Mouse (Mus musculus): Measurements from ENCODE around the gene Prr7. TPM values are rescaled to one million over a fixed set of nuclear protein-coding genes. Genes with fewer than 3 reads are reported as not detected.
"Not testable (repeated sequence)": the region's sequence is repeated elsewhere in the genome, so short reads cannot be mapped to it uniquely, and the experiment has no call there.

Gene Prr7
- polyA plus RNA-seq, 1 experiment from 2014 or later, result 2.4 TPM

- no peak overlapping the region for H3K4me3 ChIP-seq (ENCODE audit: low read depth, low read length)
- H3K9ac ChIP-seq (ENCODE audit: low read depth, low read length), result no peak overlapping the region
- H3K27me3 ChIP-seq (ENCODE audit: control insufficient read depth, insufficient read depth, low read length), result no peaks in the 10 kb centered on the region
- ATAC-seq (ENCODE audit: low FRiP score) (no peak), DNase-seq (ENCODE audit: low spot score) (no peak)
- no peaks in the 10 kb centered on the region for H3K36me3 ChIP-seq (ENCODE audit: control insufficient read depth, insufficient read depth, low read length)
- no peak overlapping the region for H3K4me2 ChIP-seq (replicated peaks; ENCODE audit: low read depth, low read length)
- no peaks in the 10 kb centered on the region for H3K9me3 ChIP-seq (ENCODE audit: control insufficient read depth, low read length)
- no peaks in the 10 kb centered on the region for H3K4me1 ChIP-seq (replicated peaks; ENCODE audit: control insufficient read depth, insufficient read depth, low read length)
- 70% methylated on average over 12 of the region's 12 CpGs for WGBS
- no peak overlapping the region for H3K27ac ChIP-seq (ENCODE audit: low read depth, low read length)
These were observed 34.7 kb upstream of the Prr7 start for GRCm38 (mm10) chr13:55429226-55429888.

DNA sequence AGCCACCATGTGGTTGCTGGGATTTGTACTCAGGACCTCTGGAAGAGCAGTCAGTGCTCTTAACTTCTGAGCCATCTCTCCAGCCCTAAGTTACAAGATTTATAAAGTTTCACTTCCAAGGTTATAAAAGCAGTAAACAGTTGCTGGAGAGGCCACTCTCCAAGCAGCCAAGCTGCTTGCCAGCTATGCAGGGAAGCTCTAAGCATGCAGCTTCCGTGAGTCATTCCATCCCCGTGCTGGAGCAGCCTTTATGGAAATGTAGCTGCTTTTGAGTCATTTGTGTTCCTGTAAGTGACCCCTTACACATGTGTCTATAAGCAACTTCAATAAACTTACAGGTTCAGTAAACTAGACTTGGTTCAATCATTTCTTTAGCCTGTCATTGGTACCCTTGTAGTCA lies 33.5 kb upstream of the Prr7 start:
- 77% methylated on average over 2 of the region's 2 CpGs for WGBS
- no peaks in the 10 kb centered on the region for H3K9me3 ChIP-seq (ENCODE audit: control insufficient read depth, low read length)
- H3K36me3 ChIP-seq (ENCODE audit: control insufficient read depth, insufficient read depth, low read length), result no peaks in the 10 kb centered on the region
- no peak overlapping the region for H3K27ac ChIP-seq (ENCODE audit: low read depth, low read length)
- DNase-seq (ENCODE audit: low spot score), result no peak
- H3K27me3 ChIP-seq (ENCODE audit: control insufficient read depth, insufficient read depth, low read length), result no peaks in the 10 kb centered on the region
- no peak overlapping the region for H3K4me2 ChIP-seq (replicated peaks; ENCODE audit: low read depth, low read length)
- no peaks in the 10 kb centered on the region for H3K4me1 ChIP-seq (replicated peaks; ENCODE audit: control insufficient read depth, insufficient read depth, low read length)
- no peak overlapping the region for H3K9ac ChIP-seq (ENCODE audit: low read depth, low read length)
- no peak for ATAC-seq (ENCODE audit: low FRiP score)
- no peak overlapping the region for H3K4me3 ChIP-seq (ENCODE audit: low read depth, low read length)

- DNase-seq (ENCODE audit: low spot score), result no peak
- ATAC-seq (ENCODE audit: low FRiP score), result no peak
- no peaks in the 10 kb centered on the region for H3K36me3 ChIP-seq (ENCODE audit: control insufficient read depth, insufficient read depth, low read length)
- H3K9ac ChIP-seq (ENCODE audit: low read depth, low read length), result no peak overlapping the region
- WGBS, result 80% methylated on average over 10 of the region's 10 CpGs
- no peak overlapping the region for H3K4me3 ChIP-seq (ENCODE audit: low read depth, low read length)
- H3K27ac ChIP-seq (ENCODE audit: low read depth, low read length), result no peak overlapping the region
- H3K4me2 ChIP-seq (replicated peaks; ENCODE audit: low read depth, low read length), result no peak overlapping the region
- H3K27me3 ChIP-seq (ENCODE audit: control insufficient read depth, insufficient read depth, low read length), result no peaks in the 10 kb centered on the region
- no peaks in the 10 kb centered on the region for H3K9me3 ChIP-seq (ENCODE audit: control insufficient read depth, low read length)
- no peaks in the 10 kb centered on the region for H3K4me1 ChIP-seq (replicated peaks; ENCODE audit: control insufficient read depth, insufficient read depth, low read length)
These were observed 32.0 kb upstream of the Prr7 start for GRCm38 (mm10) chr13:55431889-55432685.

DNA sequence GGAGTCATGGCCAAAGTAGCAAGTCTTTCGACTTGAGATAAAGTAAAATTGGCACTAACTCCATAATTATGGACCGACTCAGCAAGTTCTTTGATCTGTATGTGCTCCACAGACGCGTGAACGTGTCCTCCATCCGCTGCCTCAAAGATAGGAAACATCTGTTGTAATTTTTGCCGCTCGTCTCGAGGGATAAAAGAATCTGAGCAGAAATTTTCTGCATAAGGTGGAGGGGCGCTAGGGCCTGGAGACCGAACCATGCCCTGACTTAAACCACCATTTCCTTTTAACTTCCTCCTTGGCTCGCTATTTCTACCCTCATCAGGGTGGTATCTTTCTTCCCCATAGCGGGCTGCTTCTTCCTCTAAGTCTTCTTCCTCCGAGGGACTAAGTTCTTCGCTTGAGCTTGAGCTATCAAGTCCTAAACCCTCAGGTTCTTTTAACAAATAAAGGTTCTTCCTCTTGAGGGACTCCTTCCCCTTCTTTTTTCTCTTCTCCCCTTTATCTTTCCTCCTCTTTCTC lies 26.9 kb upstream of the Prr7 start:
- not testable (repeated sequence) for DNase-seq (ENCODE audit: low spot score); H3K4me1 ChIP-seq (replicated peaks; ENCODE audit: control insufficient read depth, insufficient read depth, low read length); ATAC-seq (ENCODE audit: low FRiP score); H3K9ac ChIP-seq (ENCODE audit: low read depth, low read length); H3K27ac ChIP-seq (ENCODE audit: low read depth, low read length); H3K27me3 ChIP-seq (ENCODE audit: control insufficient read depth, insufficient read depth, low read length); H3K9me3 ChIP-seq (ENCODE audit: control insufficient read depth, low read length); H3K36me3 ChIP-seq (ENCODE audit: control insufficient read depth, insufficient read depth, low read length); H3K4me2 ChIP-seq (replicated peaks; ENCODE audit: low read depth, low read length); H3K4me3 ChIP-seq (ENCODE audit: low read depth, low read length)
- 86% methylated on average over 14 of the region's 15 CpGs for WGBS

GRCm38 (mm10) chr13:55443799-55444285 lies 20.2 kb upstream of the Prr7 start:
- H3K9ac ChIP-seq (ENCODE audit: low read depth, low read length), result no peak overlapping the region
- H3K4me3 ChIP-seq (ENCODE audit: low read depth, low read length), result peak overlapping the region; percentile 89
- H3K9me3 ChIP-seq (ENCODE audit: control insufficient read depth, low read length), result no peaks in the 10 kb centered on the region
- ATAC-seq (ENCODE audit: low FRiP score) (no peak), DNase-seq (ENCODE audit: low spot score) (no peak)
- peak overlapping the region; percentile 70 for H3K4me2 ChIP-seq (replicated peaks; ENCODE audit: low read depth, low read length)
- no peaks in the 10 kb centered on the region for H3K27me3 ChIP-seq (ENCODE audit: control insufficient read depth, insufficient read depth, low read length)
- H3K4me1 ChIP-seq (replicated peaks; ENCODE audit: control insufficient read depth, insufficient read depth, low read length), result peaks cover 2% of the 10 kb centered on the region; the same call in 1 of the 2 replicates
- no peaks in the 10 kb centered on the region for H3K36me3 ChIP-seq (ENCODE audit: control insufficient read depth, insufficient read depth, low read length)
- 44% methylated on average over 9 of the region's 9 CpGs for WGBS
- H3K27ac ChIP-seq (ENCODE audit: low read depth, low read length), result no peak overlapping the region

- Histone ChIP-seq H3K36me3 (ENCODE audit: control insufficient read depth, insufficient read depth, low read length) (no peaks in the 10 kb centered on the region), H3K4me1 (replicated peaks; ENCODE audit: control insufficient read depth, insufficient read depth, low read length) (peaks cover 2% of the 10 kb centered on the region; the same call in 1 of the 2 replicates), H3K4me2 (replicated peaks; ENCODE audit: low read depth, low read length) (peak overlapping the region; percentile 70), H3K4me3 (ENCODE audit: low read depth, low read length) (peak overlapping the region; percentile 89), H3K27me3 (ENCODE audit: control insufficient read depth, insufficient read depth, low read length) (no peaks in the 10 kb centered on the region), H3K27ac (ENCODE audit: low read depth, low read length) (peak overlapping the region; percentile 89), H3K9ac (ENCODE audit: low read depth, low read length) (peak overlapping the region; percentile 48), H3K9me3 (ENCODE audit: control insufficient read depth, low read length) (no peaks in the 10 kb centered on the region)
- DNase-seq (ENCODE audit: low spot score) (no peak), ATAC-seq (ENCODE audit: low FRiP score) (peak; percentile 73)
- WGBS, result 2% methylated on average over 33 of the region's 33 CpGs
These were observed 19.7 kb upstream of the Prr7 start for GRCm38 (mm10) chr13:55444286-55444936.

DNA sequence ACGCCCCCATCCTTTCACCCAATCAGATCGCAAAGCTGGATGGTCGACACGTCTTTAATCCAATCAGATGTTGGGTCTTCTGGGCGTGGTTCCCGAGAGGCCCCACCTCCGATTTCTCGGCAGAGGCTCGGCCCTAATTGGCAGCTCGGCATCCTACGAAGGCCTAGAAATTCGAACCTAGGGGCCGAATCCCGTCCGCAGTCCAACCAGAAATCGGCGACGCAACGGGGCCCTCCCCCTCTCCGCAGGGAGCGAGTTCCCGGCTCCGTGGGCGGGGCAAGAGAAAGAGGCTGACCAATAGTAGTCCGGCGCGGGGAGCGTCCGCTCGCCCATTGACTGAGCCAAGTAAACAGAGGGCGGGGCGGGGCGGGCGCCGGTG lies 19.1 kb upstream of the Prr7 start, which contains the start of gene Grk6:
Gene Grk6 (plus strand): TSS at position 136 of the 379 bp plus-strand sequence.
- WGBS, result 0% methylated on average over 32 of the region's 35 CpGs

DNA sequence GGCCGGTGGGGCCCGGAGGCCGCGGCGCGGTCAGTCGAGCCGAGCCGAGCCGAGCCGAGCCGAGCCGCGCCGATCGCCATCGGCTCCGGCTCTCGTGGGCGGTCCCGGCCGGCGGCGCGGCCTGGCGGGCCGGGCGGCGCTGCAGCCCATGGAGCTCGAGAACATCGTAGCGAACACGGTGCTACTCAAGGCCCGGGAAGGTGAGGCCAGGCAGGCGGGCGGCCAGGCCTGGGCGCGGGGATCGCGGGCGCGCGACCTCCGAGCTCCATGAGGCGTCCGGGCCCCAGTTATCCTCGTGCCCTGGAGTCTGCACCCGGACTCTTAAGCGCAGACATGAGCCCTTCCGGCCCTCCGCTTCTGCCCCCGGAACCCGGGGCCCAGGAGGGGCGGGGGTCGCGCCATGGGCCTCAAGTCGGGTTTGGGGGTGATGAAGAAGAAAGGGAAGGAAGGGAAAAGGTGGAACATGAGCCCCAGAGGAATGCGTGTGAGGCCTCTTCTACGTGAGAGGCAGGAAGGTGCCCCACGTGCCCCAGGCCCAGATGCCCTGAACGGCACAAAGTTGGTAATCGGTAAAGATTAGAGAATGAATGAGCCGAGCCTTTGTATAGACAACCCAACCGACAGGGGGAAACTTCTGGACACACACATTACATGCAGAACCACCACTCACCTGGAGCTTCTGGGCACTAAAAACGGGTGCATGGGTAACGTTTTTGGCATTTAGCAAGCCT lies 18.5 kb upstream of the Prr7 start:
- Histone ChIP-seq H3K27me3 (ENCODE audit: control insufficient read depth, insufficient read depth, low read length) (no peaks in the 10 kb centered on the region), H3K36me3 (ENCODE audit: control insufficient read depth, insufficient read depth, low read length) (peaks cover under 1% of the 10 kb centered on the region; the same call in 1 of the 2 replicates), H3K9ac (ENCODE audit: low read depth, low read length) (peak overlapping the region; percentile 92), H3K4me1 (replicated peaks; ENCODE audit: control insufficient read depth, insufficient read depth, low read length) (peaks cover 2% of the 10 kb centered on the region; the same call in 1 of the 2 replicates), H3K4me3 (ENCODE audit: low read depth, low read length) (peak overlapping the region; percentile 89), H3K27ac (ENCODE audit: low read depth, low read length) (peak overlapping the region; percentile 89), H3K9me3 (ENCODE audit: control insufficient read depth, low read length) (no peaks in the 10 kb centered on the region), H3K4me2 (replicated peaks; ENCODE audit: low read depth, low read length) (peak overlapping the region; percentile 50)
- peak; percentile 68 for DNase-seq (ENCODE audit: low spot score)
- ATAC-seq (ENCODE audit: low FRiP score), result peak; percentile 53; the same call in 1 of the 2 replicates
- WGBS, result under 1% methylated on average over 50 of the region's 66 CpGs

More for the DNA sequence above, 19.1 kb upstream of the Prr7 start, which contains the start of gene Grk6:
- DNase-seq (ENCODE audit: low spot score) (peak; percentile 99), ATAC-seq (ENCODE audit: low FRiP score) (peak; percentile 96)
- Histone ChIP-seq H3K4me1 (replicated peaks; ENCODE audit: control insufficient read depth, insufficient read depth, low read length) (peaks cover 2% of the 10 kb centered on the region; the same call in 1 of the 2 replicates), H3K27ac (ENCODE audit: low read depth, low read length) (peak within 1 kb of the TSS; percentile 89), H3K36me3 (ENCODE audit: control insufficient read depth, insufficient read depth, low read length) (no peaks in the 10 kb centered on the region), H3K27me3 (ENCODE audit: control insufficient read depth, insufficient read depth, low read length) (no peaks in the 10 kb centered on the region), H3K9me3 (ENCODE audit: control insufficient read depth, low read length) (no peaks in the 10 kb centered on the region), H3K9ac (ENCODE audit: low read depth, low read length) (peak within 1 kb of the TSS; percentile 92), H3K4me3 (ENCODE audit: low read depth, low read length) (peak within 1 kb of the TSS; percentile 89), H3K4me2 (replicated peaks; ENCODE audit: low read depth, low read length) (peak within 1 kb of the TSS; percentile 70)

Measured in hindbrain, embryonic 11.5 days (tissue).